Mouse (Mus musculus): ENCODE results near the gene Patl1. TPM values are rescaled to one million over a fixed set of nuclear protein-coding genes. Genes with fewer than 3 reads are reported as not detected.
"Not testable (repeated sequence)": the region's sequence is repeated elsewhere in the genome, so short reads cannot be mapped to it uniquely, and the experiment has no call there.

Gene Patl1
- polyA plus RNA-seq (2014; fragmentation: Nextera tagmentation; extraction: Ambion mirVana): 25.9 TPM in 2 replicates

DNA sequence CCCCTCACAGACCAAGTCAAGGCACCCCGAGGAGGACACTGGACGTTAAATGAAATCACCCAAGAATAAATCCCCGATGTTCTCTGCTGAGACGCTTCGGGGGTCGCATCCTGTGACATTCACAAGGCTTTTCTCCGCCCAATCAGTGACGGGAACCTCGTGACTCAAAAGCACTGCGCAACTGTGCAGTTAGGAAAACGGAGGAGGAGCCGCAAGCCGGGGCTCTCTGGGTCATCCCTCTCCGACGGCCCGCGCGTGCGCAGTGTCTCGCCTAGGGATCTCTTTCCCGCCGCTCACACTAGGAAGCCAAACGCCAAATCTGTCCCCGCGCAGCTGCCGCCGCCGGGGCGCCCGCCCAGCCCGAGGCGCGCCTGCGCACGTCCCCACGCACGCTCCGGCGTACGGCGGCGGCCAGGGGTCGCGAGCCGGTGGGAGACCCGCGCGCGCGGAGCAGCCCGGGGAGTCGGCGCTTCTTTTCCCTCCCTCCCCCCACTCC is at the start of gene Patl1:
Patl1 (plus strand) TSS at position 363 of the 496 bp plus-strand sequence.
- under 1% methylated on average over 53 of the region's 53 CpGs for WGBS
- Histone ChIP-seq H3K9me3 (ENCODE audit: low read depth, low read length) (no peaks in the 10 kb centered on the region), H3K4me1 (ENCODE audit: insufficient read depth) (peaks cover 9% of the 10 kb centered on the region), H3K4me3 (ENCODE audit: low read depth, low read length) (peak within 1 kb of the TSS; percentile 72), H3K4me2 (peak within 1 kb of the TSS; percentile 86), H3K27me3 (ENCODE audit: insufficient read depth, low read length) (no peaks in the 10 kb centered on the region), H3K9ac (peak within 1 kb of the TSS; percentile 85), H3K36me3 (ENCODE audit: insufficient read depth) (peaks cover 16% of the 10 kb centered on the region), H3K27ac (ENCODE audit: low read depth) (peak within 1 kb of the TSS; percentile 89)
- peak; percentile 99 for DNase-seq
- no peak for TF ChIP-seq CTCF (IDR thresholded peaks at IDR 0.05; ENCODE audit: low read depth)
- ATAC-seq (ENCODE audit: insufficient read depth): peak; percentile 97

DNA sequence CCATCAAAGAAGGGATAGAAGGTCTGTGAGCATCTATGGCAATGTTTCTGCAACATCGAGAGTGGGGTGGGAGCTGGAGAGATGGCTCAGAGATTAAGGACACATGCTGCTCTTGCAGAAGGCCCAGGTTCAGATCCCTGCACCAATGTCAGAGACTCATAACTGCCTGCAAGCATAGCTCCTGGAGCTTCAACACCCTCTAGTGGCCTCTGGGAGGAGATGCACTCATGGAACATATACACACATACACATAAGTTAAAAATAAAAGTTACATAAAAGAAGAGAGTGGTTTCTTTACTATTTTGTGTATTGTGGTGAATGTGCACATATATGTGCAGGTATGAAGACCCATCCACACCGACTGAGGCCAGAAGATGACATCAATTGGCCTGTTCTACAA is 44.4 kb upstream of the Patl1 start:
- Histone ChIP-seq H3K27ac (ENCODE audit: low read depth) (no peak overlapping the region), H3K36me3 (ENCODE audit: insufficient read depth) (no peaks in the 10 kb centered on the region), H3K9me3 (ENCODE audit: low read depth, low read length) (0 out of 2 replicates have a peak, but pooled peaks cover 3% of the 10 kb centered on the region), H3K9ac (no peak overlapping the region), H3K4me3 (ENCODE audit: low read depth, low read length) (no peak overlapping the region), H3K27me3 (ENCODE audit: insufficient read depth, low read length) (no peaks in the 10 kb centered on the region), H3K4me2 (no peak overlapping the region), H3K4me1 (ENCODE audit: insufficient read depth) (no peaks in the 10 kb centered on the region)
- peak; percentile 26 for TF ChIP-seq CTCF (IDR thresholded peaks at IDR 0.05; ENCODE audit: low read depth)
- ATAC-seq (ENCODE audit: insufficient read depth) (no peak), DNase-seq (no peak)
- WGBS: 81% methylated on average over 2 of the region's 2 CpGs

DNA sequence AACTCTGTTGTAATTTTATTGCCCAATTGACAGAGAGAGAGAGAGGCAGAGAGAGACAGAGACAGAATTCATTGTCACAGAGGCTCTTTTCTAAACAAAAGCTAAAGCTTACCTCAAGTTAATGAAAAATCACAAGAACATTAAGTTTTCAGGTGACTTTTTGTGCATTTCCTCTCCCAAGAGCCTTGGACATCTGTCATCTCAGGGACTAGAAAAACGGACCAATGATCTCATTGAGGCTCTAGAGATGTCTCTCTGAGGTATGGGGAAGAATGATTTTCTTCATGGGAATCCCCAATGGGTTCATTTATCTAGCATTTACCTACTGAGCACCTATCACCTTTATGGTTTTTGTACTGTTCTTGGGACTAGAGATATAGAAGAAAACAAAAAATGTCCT is 37.2 kb upstream of the Patl1 start, which contains the start of gene Olfr1419:
Olfr1419 (minus strand) TSS at position 101 of the 400 bp plus-strand sequence.
- TF ChIP-seq CTCF (IDR thresholded peaks at IDR 0.05; ENCODE audit: low read depth): no peak
- no peak within 1 kb of the TSS for H3K27ac ChIP-seq (ENCODE audit: low read depth)
- no peaks in the 10 kb centered on the region for H3K9me3 ChIP-seq (ENCODE audit: low read depth, low read length)
- H3K4me1 ChIP-seq (ENCODE audit: insufficient read depth): no peaks in the 10 kb centered on the region
- H3K4me3 ChIP-seq (ENCODE audit: low read depth, low read length): no peak within 1 kb of the TSS
- no peaks in the 10 kb centered on the region for H3K36me3 ChIP-seq (ENCODE audit: insufficient read depth)
- no peak within 1 kb of the TSS for H3K9ac ChIP-seq
- no peaks in the 10 kb centered on the region for H3K27me3 ChIP-seq (ENCODE audit: insufficient read depth, low read length)
- no peak within 1 kb of the TSS for H3K4me2 ChIP-seq
- ATAC-seq (ENCODE audit: insufficient read depth) (no peak), DNase-seq (no peak)
- 34% methylated on average over 1 of the region's 1 CpGs for WGBS

- H3K4me2 ChIP-seq; DNase-seq; H3K4me1 ChIP-seq (ENCODE audit: insufficient read depth); H3K27me3 ChIP-seq (ENCODE audit: insufficient read depth, low read length); H3K9ac ChIP-seq; H3K27ac ChIP-seq (ENCODE audit: low read depth); ATAC-seq (ENCODE audit: insufficient read depth); H3K4me3 ChIP-seq (ENCODE audit: low read depth, low read length); H3K9me3 ChIP-seq (ENCODE audit: low read depth, low read length); H3K36me3 ChIP-seq (ENCODE audit: insufficient read depth): not testable (repeated sequence)
- WGBS: 55% methylated on average over 22 of the region's 22 CpGs
Observed at GRCm38 (mm10) chr19:11878404-11878803, 33.8 kb upstream of the Patl1 start.

- Histone ChIP-seq H3K27me3 (ENCODE audit: insufficient read depth, low read length) (no peaks in the 10 kb centered on the region), H3K27ac (ENCODE audit: low read depth) (no peak within 1 kb of the TSS), H3K4me1 (ENCODE audit: insufficient read depth) (no peaks in the 10 kb centered on the region), H3K9me3 (ENCODE audit: low read depth, low read length) (no peaks in the 10 kb centered on the region), H3K4me3 (ENCODE audit: low read depth, low read length) (no peak within 1 kb of the TSS), H3K36me3 (ENCODE audit: insufficient read depth) (no peaks in the 10 kb centered on the region), H3K9ac (no peak within 1 kb of the TSS), H3K4me2 (no peak within 1 kb of the TSS)
- DNase-seq: no peak
- no peak for TF ChIP-seq CTCF (IDR thresholded peaks at IDR 0.05; ENCODE audit: low read depth)
- WGBS: 31% methylated on average over 1 of the region's 1 CpGs
- no peak for ATAC-seq (ENCODE audit: insufficient read depth)
Observed at GRCm38 (mm10) chr19:11886265-11886664, 25.9 kb upstream of the Patl1 start, which contains the start of gene Olfr1420. Gene Olfr1420 (plus strand): TSS chr19:11886565.

DNA sequence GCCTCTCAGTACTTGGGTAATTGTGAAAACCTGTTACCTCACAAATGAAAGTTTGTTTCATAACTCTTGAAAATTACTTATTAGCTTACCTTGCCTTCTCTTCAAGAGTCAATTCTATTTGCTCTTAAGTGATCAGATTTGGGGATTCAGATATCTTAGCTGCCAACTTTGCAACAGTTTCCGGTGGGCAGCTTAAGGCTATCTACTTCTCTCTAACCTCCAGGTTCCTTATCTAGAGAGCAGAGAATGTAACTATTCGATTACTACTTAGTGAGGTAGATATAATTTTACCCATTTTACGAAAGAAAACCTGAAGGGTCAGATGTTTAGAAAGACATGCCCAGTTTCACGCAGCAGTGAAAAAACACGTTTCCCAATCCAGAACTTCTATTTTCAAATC is 1.2 kb upstream of the Patl1 start:
- 88% methylated on average over 5 of the region's 5 CpGs for WGBS
- peak overlapping the region; percentile 86 for H3K4me2 ChIP-seq
- no peak for TF ChIP-seq CTCF (IDR thresholded peaks at IDR 0.05; ENCODE audit: low read depth)
- no peak overlapping the region for H3K27ac ChIP-seq (ENCODE audit: low read depth)
- no peaks in the 10 kb centered on the region for H3K27me3 ChIP-seq (ENCODE audit: insufficient read depth, low read length)
- peaks cover 6% of the 10 kb centered on the region; the same call in 1 of the 2 replicates for H3K4me1 ChIP-seq (ENCODE audit: insufficient read depth)
- no peak overlapping the region for H3K9ac ChIP-seq
- no peak for DNase-seq
- no peaks in the 10 kb centered on the region for H3K9me3 ChIP-seq (ENCODE audit: low read depth, low read length)
- no peak for ATAC-seq (ENCODE audit: insufficient read depth)
- peak overlapping the region; percentile 72 for H3K4me3 ChIP-seq (ENCODE audit: low read depth, low read length)
- peaks cover 14% of the 10 kb centered on the region for H3K36me3 ChIP-seq (ENCODE audit: insufficient read depth)

- WGBS: 1% methylated on average over 17 of the region's 17 CpGs
- Histone ChIP-seq H3K4me1 (ENCODE audit: insufficient read depth) (peaks cover 9% of the 10 kb centered on the region), H3K27ac (ENCODE audit: low read depth) (peak overlapping the region; percentile 89), H3K9ac (peak overlapping the region; percentile 59), H3K27me3 (ENCODE audit: insufficient read depth, low read length) (no peaks in the 10 kb centered on the region), H3K9me3 (ENCODE audit: low read depth, low read length) (no peaks in the 10 kb centered on the region), H3K4me2 (peak overlapping the region; percentile 86), H3K4me3 (ENCODE audit: low read depth, low read length) (peak overlapping the region; percentile 72), H3K36me3 (ENCODE audit: insufficient read depth) (peaks cover 16% of the 10 kb centered on the region)
- ATAC-seq (ENCODE audit: insufficient read depth): peak; percentile 50; the same call in 1 of the 2 replicates
- TF ChIP-seq CTCF (IDR thresholded peaks at IDR 0.05; ENCODE audit: low read depth): no peak
- no peak for DNase-seq
Observed at GRCm38 (mm10) chr19:11911603-11912002, 596 bp upstream of the Patl1 start.
